Mouse (Mus musculus) heart, postnatal 0 days (tissue): ENCODE results near the gene Fam71e2. TPM values are rescaled to one million over a fixed set of nuclear protein-coding genes. Genes with fewer than 3 reads are reported as not detected.

Experiments used
- ATAC-seq: fragments of 200-750 bp; cut with Nextera tagmentation; 2 replicates; pipeline ENCODE4 v1.8.0; 2017; ENCODE audit warnings: low read depth, moderate number of reproducible peaks, moderate library complexity; ENCODE audit not compliant: insufficient read depth
- DNase-seq: peaks from one replicate; pipeline ENCODE4 v3.0.0-alpha.2; 2016; ENCODE audit warnings: low spot score
- H3K27ac ChIP-seq: fragments of 300-500 bp; sonication (generic); 2 replicates; pipeline ENCODE4 v1.5.1; 2014; ENCODE audit warnings: low read depth, mild to moderate bottlenecking
- H3K27me3 ChIP-seq: fragments of 300-500 bp; sonication (generic); 2 replicates; pipeline ENCODE4 v1.6.1; 2014; ENCODE audit warnings: low read length, mixed read lengths; ENCODE audit not compliant: control insufficient read depth, insufficient read depth
- H3K36me3 ChIP-seq: fragments of 300-500 bp; sonication (generic); replicated peaks from 2 replicates; pipeline ENCODE4 v1.6.1; 2014; ENCODE audit warnings: low read length, mixed read lengths; ENCODE audit not compliant: control insufficient read depth, insufficient read depth
- H3K4me1 ChIP-seq: fragments of 300-500 bp; sonication (generic); 2 replicates; pipeline ENCODE4 v1.6.1; 2014; ENCODE audit warnings: antibody characterized with exemption; ENCODE audit not compliant: control insufficient read depth, insufficient read depth
- H3K4me2 ChIP-seq: fragments of 300-500 bp; sonication (generic); 2 replicates; pipeline ENCODE4 v1.6.1; 2014; ENCODE audit warnings: low read depth, mild to moderate bottlenecking, low read length, moderate library complexity
- H3K4me3 ChIP-seq: fragments of 300-500 bp; sonication (generic); 2 replicates; pipeline ENCODE4 v1.5.1; 2014; ENCODE audit warnings: low read depth, low read length
- H3K9ac ChIP-seq: fragments of 300-500 bp; sonication (generic); replicated peaks from 2 replicates; pipeline ENCODE4 v1.6.1; 2014; ENCODE audit warnings: low read depth, low read length, mixed read lengths
- H3K9me3 ChIP-seq: fragments of 300-500 bp; sonication (generic); replicated peaks from 2 replicates; pipeline ENCODE4 v1.6.1; 2016; ENCODE audit warnings: low read length; ENCODE audit not compliant: control insufficient read depth
- CTCF ChIP-seq: IDR thresholded peaks from 2 replicates; pipeline ENCODE4 v1.5.1; 2016; ENCODE audit warnings: antibody characterized with exemption, control low read depth, low read depth
- EP300 ChIP-seq: IDR thresholded peaks from 2 replicates; pipeline ENCODE4 v1.6.1; 2016; ENCODE audit warnings: antibody characterized with exemption, low read depth
- WGBS: fragments of 180-500 bp; shearing (Covaris S2); extraction: QIAGEN DNeasy Blood & Tissue Kit; methylation state at CpG from one replicate; pipeline ENCODE4 v1.1.7; 2014; 5-methylcytosine and 5-hydroxymethylcytosine counted together
- polyA plus RNA-seq: library from polyadenylated mRNA; unstranded; fragments of >200 nt; fragmentation: Nextera tagmentation; extraction: Ambion mirVana; gene quantifications from 2 replicates; pipeline ENCODE4 v1.2.1, GENCODE M21; 2015
- total RNA-seq: library from RNA; depleted of rRNA; stranded (reverse); fragments of >200 nt; gene quantifications from 2 replicates; pipeline ENCODE4 v1.2.3, GENCODE M21; 2014; ENCODE audit warnings: low replicate concordance; rRNA removed

Fam71e2 gene
- total and polyA plus RNA-seq, 2 experiments from 2014 or later = not detected

DNA sequence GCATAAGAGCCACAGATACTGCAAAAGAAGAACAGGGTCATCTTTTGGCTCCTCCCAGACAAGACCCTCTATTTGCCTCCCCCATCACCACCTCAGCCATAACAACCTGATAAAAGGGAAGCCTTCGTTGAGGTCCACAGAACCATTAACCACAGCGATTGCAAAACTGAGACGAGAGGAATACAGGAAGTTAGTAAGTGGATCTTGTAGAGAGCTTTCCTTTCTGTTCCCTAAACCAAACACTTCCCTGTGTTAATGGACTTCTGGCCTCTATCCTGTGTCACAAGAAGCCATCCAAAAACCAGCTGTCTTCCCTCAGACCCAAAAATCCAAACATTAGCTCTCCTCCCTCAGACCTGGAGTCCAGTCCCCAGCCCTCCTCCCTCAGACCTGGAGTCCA, 46.7 kb downstream of the Fam71e2 start:
- ATAC-seq = no peak
- 53% methylated on average over 3 of the region's 3 CpGs for WGBS
- no peak overlapping the region for H3K9ac ChIP-seq

DNA sequence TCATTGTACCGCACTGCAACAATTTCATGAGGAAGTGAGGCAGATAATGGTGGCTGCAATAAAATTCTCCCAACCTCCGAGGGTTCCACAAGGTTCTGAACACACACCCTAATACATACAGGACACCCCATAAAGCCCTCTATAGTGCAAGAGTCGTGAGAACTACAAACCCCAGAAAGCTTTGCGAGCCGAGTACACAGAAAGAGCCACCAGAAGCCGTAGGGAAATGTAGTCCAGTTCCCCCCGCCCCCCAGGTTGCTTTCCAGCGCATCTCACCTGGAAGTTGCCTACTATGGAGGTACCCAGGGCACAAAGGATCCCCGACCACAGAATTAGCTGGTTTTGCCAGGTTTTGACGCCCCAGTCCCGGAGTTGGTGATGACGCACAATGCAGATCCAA, 47.6 kb downstream of the Fam71e2 start:
- 32% methylated on average over 12 of the region's 12 CpGs for WGBS
- no peak for ATAC-seq

More for the DNA sequence above, 46.7 kb downstream of the Fam71e2 start:
- DNase-seq = no peak
- Histone ChIP-seq H3K9me3 (no peaks in the 10 kb centered on the region), H3K4me3 (no peak overlapping the region), H3K36me3 (no peaks in the 10 kb centered on the region), H3K27me3 (no peaks in the 10 kb centered on the region), H3K27ac (no peak overlapping the region), H3K4me2 (no peak overlapping the region), H3K4me1 (no peaks in the 10 kb centered on the region)
- TF ChIP-seq EP300 = no peak
- TF ChIP-seq CTCF = no peak

DNA sequence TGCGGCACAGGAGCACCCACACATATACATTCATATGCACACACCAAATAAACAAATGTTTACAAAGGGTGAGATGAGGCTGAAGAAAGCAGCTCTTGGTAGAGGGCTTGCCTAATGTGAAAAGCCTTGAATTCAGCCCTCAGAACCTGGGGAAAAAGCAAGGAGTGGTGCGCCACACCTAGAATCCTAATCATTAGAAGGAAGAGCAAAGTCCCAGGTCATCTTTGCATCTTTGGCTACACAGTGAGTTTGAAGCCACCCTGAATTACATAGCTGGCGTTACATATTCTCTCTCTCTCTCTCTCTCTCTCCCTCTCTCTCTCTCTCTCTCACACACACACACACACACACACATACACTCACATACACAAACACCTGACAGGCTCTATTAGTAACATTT, 51.8 kb downstream of the Fam71e2 start:
- TF ChIP-seq EP300 (no peak), CTCF (no peak)
- Histone ChIP-seq H3K9me3 (no peaks in the 10 kb centered on the region), H3K4me1 (no peaks in the 10 kb centered on the region), H3K27me3 (no peaks in the 10 kb centered on the region), H3K27ac (no peak overlapping the region), H3K9ac (no peak overlapping the region), H3K4me3 (no peak overlapping the region), H3K4me2 (no peak overlapping the region), H3K36me3 (no peaks in the 10 kb centered on the region)
- DNase-seq = no peak
- WGBS = 97% methylated on average over 3 of the region's 3 CpGs
- no peak for ATAC-seq

More for the DNA sequence above, 47.6 kb downstream of the Fam71e2 start:
- TF ChIP-seq CTCF (no peak), EP300 (no peak)
- Histone ChIP-seq H3K27me3 (no peaks in the 10 kb centered on the region), H3K4me1 (no peaks in the 10 kb centered on the region), H3K9me3 (no peaks in the 10 kb centered on the region), H3K4me2 (peak overlapping the region; percentile 50), H3K27ac (no peak overlapping the region), H3K9ac (no peak overlapping the region), H3K36me3 (no peaks in the 10 kb centered on the region), H3K4me3 (peak overlapping the region; percentile 16; the same call in 1 of the 2 replicates)
- no peak for DNase-seq

DNA sequence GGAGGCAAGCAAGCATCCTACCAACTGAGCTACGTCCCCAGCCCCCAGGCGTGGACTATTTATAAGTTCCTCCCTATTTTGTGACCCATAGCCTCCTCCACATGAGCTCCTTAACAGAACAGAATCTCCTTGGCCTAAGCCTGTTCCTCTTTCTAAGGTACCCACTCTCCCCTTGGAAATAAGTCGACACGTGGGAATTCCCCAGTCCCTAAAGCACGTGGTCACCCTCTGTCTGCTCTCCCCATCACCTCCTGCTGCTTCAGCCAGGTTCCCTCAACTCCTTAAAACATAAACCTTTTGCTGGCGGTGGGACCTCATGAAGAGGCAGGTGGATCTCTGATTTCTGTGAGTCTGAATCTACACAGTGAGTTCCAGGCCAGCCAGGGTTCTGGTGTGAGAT, 54.1 kb downstream of the Fam71e2 start:
- no peak for ATAC-seq
- TF ChIP-seq CTCF = no peak
- no peak for TF ChIP-seq EP300
- Histone ChIP-seq H3K4me2 (no peak overlapping the region), H3K4me3 (no peak overlapping the region), H3K27me3 (no peaks in the 10 kb centered on the region), H3K4me1 (no peaks in the 10 kb centered on the region), H3K27ac (no peak overlapping the region), H3K9ac (no peak overlapping the region), H3K36me3 (no peaks in the 10 kb centered on the region), H3K9me3 (no peaks in the 10 kb centered on the region)
- no peak for DNase-seq
- 62% methylated on average over 6 of the region's 6 CpGs for WGBS

DNA sequence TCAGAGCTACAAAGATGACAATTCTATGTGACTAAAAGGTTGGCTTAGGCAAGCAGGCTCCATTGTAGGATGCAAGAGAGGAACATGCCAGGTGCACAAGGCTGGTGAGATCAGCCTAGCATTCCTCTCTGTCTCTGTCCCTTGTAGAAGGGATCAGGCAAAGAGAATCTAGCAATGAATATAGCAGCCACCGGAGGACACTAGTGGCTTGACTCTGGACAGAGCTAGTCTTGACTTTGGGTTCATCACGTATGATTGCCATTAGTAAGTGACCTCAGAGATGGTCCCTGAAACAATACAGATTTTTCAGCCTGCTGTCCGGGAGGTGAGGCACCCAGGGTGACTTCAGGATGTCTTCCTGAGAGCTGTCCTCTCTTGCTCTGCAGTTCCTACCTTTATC, 58.5 kb downstream of the Fam71e2 start:
- no peak overlapping the region for H3K4me2 ChIP-seq
- no peak overlapping the region for H3K9ac ChIP-seq
- no peaks in the 10 kb centered on the region for H3K36me3 ChIP-seq
- no peaks in the 10 kb centered on the region for H3K27me3 ChIP-seq
- H3K27ac ChIP-seq = no peak overlapping the region
- ATAC-seq (no peak), DNase-seq (no peak)
- no peaks in the 10 kb centered on the region for H3K9me3 ChIP-seq
- no peak overlapping the region for H3K4me3 ChIP-seq
- WGBS = 60% methylated on average over 3 of the region's 3 CpGs
- TF ChIP-seq EP300 (no peak), CTCF (peak; percentile 5; the same call in 1 of the 2 replicates)
- H3K4me1 ChIP-seq = no peaks in the 10 kb centered on the region

DNA sequence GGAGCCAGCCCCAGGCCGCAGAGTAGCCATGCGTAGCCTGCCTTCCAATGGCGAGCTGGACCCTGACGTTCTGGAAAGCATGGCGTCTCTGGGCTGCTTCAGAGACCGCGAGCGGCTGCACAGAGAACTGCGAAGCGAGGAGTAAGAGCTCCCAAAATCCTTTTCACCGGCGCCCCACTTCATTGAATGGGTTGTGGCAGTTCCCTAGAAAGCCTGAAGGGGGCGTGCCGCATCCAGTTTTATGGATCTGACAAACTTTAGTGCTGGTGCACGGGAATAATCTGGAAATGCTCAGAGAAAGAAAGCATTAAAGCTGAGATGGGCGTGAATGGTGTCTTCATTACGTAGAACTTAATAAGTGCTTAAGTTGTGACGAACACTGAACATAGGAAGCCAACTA, 66.0 kb downstream of the Fam71e2 start:
- Histone ChIP-seq H3K4me2 (no peak overlapping the region), H3K4me3 (no peak overlapping the region), H3K9me3 (no peaks in the 10 kb centered on the region), H3K9ac (no peak overlapping the region), H3K36me3 (no peaks in the 10 kb centered on the region), H3K27me3 (no peaks in the 10 kb centered on the region), H3K4me1 (no peaks in the 10 kb centered on the region), H3K27ac (no peak overlapping the region)
- no peak for DNase-seq
- no peak for ATAC-seq
- TF ChIP-seq EP300 (no peak), CTCF (peak; percentile 45)
- WGBS = 50% methylated on average over 18 of the region's 18 CpGs

Other genes starting within 250 kb of the Fam71e2 start
Only the 30 nearest of the 31 such genes appear.
- gene Tnni3, start 247.1 kb downstream of the Fam71e2 start, total RNA-seq = 4,764 and 5,473 TPM in 2 replicates
- gene Tnni3, start 247.1 kb downstream of the Fam71e2 start, polyA plus RNA-seq = 8,811 and 8,917 TPM in 2 replicates
- 0.11 and 2.6 TPM in 2 replicates for gene Dnaaf3, start 238.8 kb downstream of the Fam71e2 start, total RNA-seq
- gene Dnaaf3, start 238.8 kb downstream of the Fam71e2 start, polyA plus RNA-seq = 0.60 and 0.63 TPM in 2 replicates
- gene Syt5, start 223.8 kb downstream of the Fam71e2 start, total RNA-seq = 0.23 and 1.4 TPM in 2 replicates
- gene Syt5, start 223.8 kb downstream of the Fam71e2 start, polyA plus RNA-seq = 0.70 and 0.92 TPM in 2 replicates
- not detected in 2 replicates for gene Ptprh, start 167.3 kb downstream of the Fam71e2 start, total RNA-seq
- gene Ptprh, start 167.3 kb downstream of the Fam71e2 start, polyA plus RNA-seq = not detected in 2 replicates
- gene Tmem86b, start 139.9 kb downstream of the Fam71e2 start, total RNA-seq = 4.8 and 11.5 TPM in 2 replicates
- 0.33 and 0.82 TPM in 2 replicates for gene Tmem86b, start 139.9 kb downstream of the Fam71e2 start, polyA plus RNA-seq
- gene Ppp6r1, start 112.3 kb downstream of the Fam71e2 start, total RNA-seq = 101 and 146 TPM in 2 replicates
- gene Ppp6r1, start 112.3 kb downstream of the Fam71e2 start, polyA plus RNA-seq = 4.9 and 5.7 TPM in 2 replicates
- gene Hspbp1, start 86.2 kb downstream of the Fam71e2 start, total RNA-seq = 138 and 156 TPM in 2 replicates
- gene Hspbp1, start 86.2 kb downstream of the Fam71e2 start, polyA plus RNA-seq = 69.8 and 72.9 TPM in 2 replicates
- gene Brsk1, start 80.7 kb downstream of the Fam71e2 start, total RNA-seq = 7.1 and 10.9 TPM in 2 replicates
- gene Brsk1, start 80.7 kb downstream of the Fam71e2 start, polyA plus RNA-seq = 0.22 and 0.36 TPM in 2 replicates
- 0.23 TPM in 1 of 2 replicates, not detected in the other for gene Tmem150b, start 46.1 kb downstream of the Fam71e2 start, total RNA-seq
- gene Tmem150b, start 46.1 kb downstream of the Fam71e2 start, polyA plus RNA-seq = not detected in 2 replicates
- 59.1 and 62.9 TPM in 2 replicates for gene Kmt5c, start 31.2 kb downstream of the Fam71e2 start, total RNA-seq
- 38.3 and 42.9 TPM in 2 replicates for gene Kmt5c, start 31.2 kb downstream of the Fam71e2 start, polyA plus RNA-seq
- gene Cox6b2, start 18.2 kb downstream of the Fam71e2 start, total RNA-seq = 20.8 TPM in 1 of 2 replicates, not detected in the other
- gene Cox6b2, start 18.2 kb downstream of the Fam71e2 start, polyA plus RNA-seq = 27.1 and 27.8 TPM in 2 replicates
- gene Il11, start 11.6 kb upstream of the Fam71e2 start, total RNA-seq = not detected in 2 replicates
- not detected in 2 replicates for gene Il11, start 11.6 kb upstream of the Fam71e2 start, polyA plus RNA-seq
- gene Tmem190, start 11.6 kb upstream of the Fam71e2 start, total RNA-seq = not detected in 2 replicates
- not detected in 2 replicates for gene Tmem190, start 11.6 kb upstream of the Fam71e2 start, polyA plus RNA-seq
- 2.2 and 21.0 TPM in 2 replicates for gene Tmem238, start 18.4 kb upstream of the Fam71e2 start, total RNA-seq
- gene Tmem238, start 18.4 kb upstream of the Fam71e2 start, polyA plus RNA-seq = 8.0 and 8.6 TPM in 2 replicates
- gene Rpl28, start 21.6 kb upstream of the Fam71e2 start, total RNA-seq = 141 and 173 TPM in 2 replicates
- 259 and 269 TPM in 2 replicates for gene Rpl28, start 21.6 kb upstream of the Fam71e2 start, polyA plus RNA-seq
- 440 and 486 TPM in 2 replicates for gene Ube2s, start 41.3 kb upstream of the Fam71e2 start, total RNA-seq
- 156 and 174 TPM in 2 replicates for gene Ube2s, start 41.3 kb upstream of the Fam71e2 start, polyA plus RNA-seq
- 0.23 TPM in 1 of 2 replicates, not detected in the other for gene Shisa7, start 73.4 kb upstream of the Fam71e2 start, total RNA-seq
- not detected in 2 replicates for gene Shisa7, start 73.4 kb upstream of the Fam71e2 start, polyA plus RNA-seq
- 1.4 and 20.0 TPM in 2 replicates for gene Isoc2b, start 99.0 kb upstream of the Fam71e2 start, total RNA-seq
- gene Isoc2b, start 99.0 kb upstream of the Fam71e2 start, polyA plus RNA-seq = 4.5 and 6.5 TPM in 2 replicates
- 15.2 and 25.6 TPM in 2 replicates for gene Isoc2a, start 105.9 kb upstream of the Fam71e2 start, total RNA-seq
- 1.4 and 1.6 TPM in 2 replicates for gene Isoc2a, start 105.9 kb upstream of the Fam71e2 start, polyA plus RNA-seq
- gene Gm36210, start 135.2 kb upstream of the Fam71e2 start, total RNA-seq = 0.88 TPM in 1 of 2 replicates, not detected in the other
- gene Gm36210, start 135.2 kb upstream of the Fam71e2 start, polyA plus RNA-seq = 0.08 and 0.12 TPM in 2 replicates
- 8.9 and 13.1 TPM in 2 replicates for gene Zfp628, start 143.9 kb upstream of the Fam71e2 start, total RNA-seq
- 1.7 and 1.9 TPM in 2 replicates for gene Zfp628, start 143.9 kb upstream of the Fam71e2 start, polyA plus RNA-seq
- 2.0 and 4.2 TPM in 2 replicates for gene Nat14, start 150.7 kb upstream of the Fam71e2 start, total RNA-seq
- 2.8 and 3.6 TPM in 2 replicates for gene Nat14, start 150.7 kb upstream of the Fam71e2 start, polyA plus RNA-seq
- gene Ssc5d, start 154.5 kb upstream of the Fam71e2 start, total RNA-seq = 3.5 and 5.0 TPM in 2 replicates
- gene Ssc5d, start 154.5 kb upstream of the Fam71e2 start, polyA plus RNA-seq = 1.1 and 1.2 TPM in 2 replicates
- gene Sbk2, start 193.1 kb upstream of the Fam71e2 start, total RNA-seq = 16.4 and 19.9 TPM in 2 replicates
- 22.0 and 24.3 TPM in 2 replicates for gene Sbk2, start 193.1 kb upstream of the Fam71e2 start, polyA plus RNA-seq
- gene Sbk3, start 199.9 kb upstream of the Fam71e2 start, total RNA-seq = 3.2 and 3.9 TPM in 2 replicates
- 2.7 and 4.1 TPM in 2 replicates for gene Sbk3, start 199.9 kb upstream of the Fam71e2 start, polyA plus RNA-seq
- gene Zfp579, start 224.9 kb upstream of the Fam71e2 start, total RNA-seq = 8.3 and 15.0 TPM in 2 replicates
- 25.4 and 30.6 TPM in 2 replicates for gene Zfp579, start 224.9 kb upstream of the Fam71e2 start, polyA plus RNA-seq
- gene Zfp524, start 243.1 kb upstream of the Fam71e2 start, total RNA-seq = 11.0 and 15.6 TPM in 2 replicates
- gene Zfp524, start 243.1 kb upstream of the Fam71e2 start, polyA plus RNA-seq = 12.5 and 15.1 TPM in 2 replicates
- gene Fiz1, start 243.4 kb upstream of the Fam71e2 start, total RNA-seq = 37.2 and 56.9 TPM in 2 replicates
- gene Fiz1, start 243.4 kb upstream of the Fam71e2 start, polyA plus RNA-seq = 14.4 and 14.7 TPM in 2 replicates
- gene Gm44973, start 244.2 kb upstream of the Fam71e2 start, total RNA-seq = not detected in 2 replicates
- 0.75 and 1.1 TPM in 2 replicates for gene Gm44973, start 244.2 kb upstream of the Fam71e2 start, polyA plus RNA-seq
- 17.6 and 24.9 TPM in 2 replicates for gene Zfp865, start 249.1 kb upstream of the Fam71e2 start, total RNA-seq
- gene Zfp865, start 249.1 kb upstream of the Fam71e2 start, polyA plus RNA-seq = 1.8 and 2.0 TPM in 2 replicates